Mouse (Mus musculus): ENCODE results near the gene Notch1.
A peak's percentile ranks its signal among the peaks of the same experiment; 100 is the strongest.

Gene Notch1

GRCm38 (mm10) chr2:26516275-26516674, at the start of gene Notch1:
Gene Notch1, minus strand, starts transcription at chr2:26516663.
- DNase-seq (ENCODE audit: low spot score in 2 of 2), result peak in 1 of 2 experiments; percentile 36

GRCm38 (mm10) chr2:26566221-26566620, 49.8 kb upstream of the Notch1 start:
- DNase-seq (ENCODE audit: low spot score in 2 of 2), result peak in 1 of 2 experiments; percentile 49

GRCm38 (mm10) chr2:26561351-26562016, 45.0 kb upstream of the Notch1 start:
- DNase-seq (ENCODE audit: low spot score in 2 of 2), result no peak

- no peak for DNase-seq (ENCODE audit: low spot score in 2 of 2)
Measured at GRCm38 (mm10) chr2:26560506-26560905, 44.0 kb upstream of the Notch1 start.

GRCm38 (mm10) chr2:26556535-26556993, 40.1 kb upstream of the Notch1 start:
- no peak for DNase-seq (ENCODE audit: low spot score in 2 of 2)

- no peak for DNase-seq (ENCODE audit: low spot score in 2 of 2)
Measured at GRCm38 (mm10) chr2:26555076-26555475, 38.6 kb upstream of the Notch1 start.

- DNase-seq (ENCODE audit: low spot score in 2 of 2), result no peak
Measured at GRCm38 (mm10) chr2:26553904-26554303, 37.4 kb upstream of the Notch1 start.

GRCm38 (mm10) chr2:26552066-26552465, 35.6 kb upstream of the Notch1 start:
- DNase-seq (ENCODE audit: low spot score in 2 of 2), result no peak

- DNase-seq (ENCODE audit: low spot score in 2 of 2), result no peak
Measured at GRCm38 (mm10) chr2:26551446-26551845, 35.0 kb upstream of the Notch1 start.

- no peak for DNase-seq (ENCODE audit: low spot score in 2 of 2)
Measured at GRCm38 (mm10) chr2:26550777-26551176, 34.3 kb upstream of the Notch1 start.

GRCm38 (mm10) chr2:26550205-26550604, 33.7 kb upstream of the Notch1 start:
- no peak for DNase-seq (ENCODE audit: low spot score in 2 of 2)

GRCm38 (mm10) chr2:26549801-26550200, 33.3 kb upstream of the Notch1 start:
- no peak for DNase-seq (ENCODE audit: low spot score in 2 of 2)

- no peak for DNase-seq (ENCODE audit: low spot score in 2 of 2)
Measured at GRCm38 (mm10) chr2:26547481-26547880, 31.0 kb upstream of the Notch1 start.

- no peak for DNase-seq (ENCODE audit: low spot score in 2 of 2)
Measured at GRCm38 (mm10) chr2:26544265-26544664, 27.8 kb upstream of the Notch1 start.

GRCm38 (mm10) chr2:26543768-26544167, 27.3 kb upstream of the Notch1 start:
- no peak for DNase-seq (ENCODE audit: low spot score in 2 of 2)

- no peak for DNase-seq (ENCODE audit: low spot score in 2 of 2)
Measured at GRCm38 (mm10) chr2:26543155-26543554, 26.7 kb upstream of the Notch1 start.

GRCm38 (mm10) chr2:26541258-26541910, 24.9 kb upstream of the Notch1 start:
- DNase-seq (ENCODE audit: low spot score in 2 of 2), result no peak

- DNase-seq (ENCODE audit: low spot score in 2 of 2), result no peak
Measured at GRCm38 (mm10) chr2:26540721-26541120, 24.3 kb upstream of the Notch1 start.

- no peak for DNase-seq (ENCODE audit: low spot score in 2 of 2)
Measured at GRCm38 (mm10) chr2:26539516-26539915, 23.1 kb upstream of the Notch1 start.

- DNase-seq (ENCODE audit: low spot score in 2 of 2), result peak in 1 of 2 experiments; percentile 37
Measured at GRCm38 (mm10) chr2:26535517-26536045, 19.1 kb upstream of the Notch1 start.

- DNase-seq (ENCODE audit: low spot score in 2 of 2), result peak in 1 of 2 experiments; percentile 67
Measured at GRCm38 (mm10) chr2:26534616-26535015, 18.2 kb upstream of the Notch1 start.

- DNase-seq (ENCODE audit: low spot score in 2 of 2), result no peak
Measured at GRCm38 (mm10) chr2:26534161-26534560, 17.7 kb upstream of the Notch1 start.

GRCm38 (mm10) chr2:26533249-26533648, 16.8 kb upstream of the Notch1 start:
- DNase-seq (ENCODE audit: low spot score in 2 of 2), result peak in 1 of 2 experiments; percentile 60

All from cerebellum, postnatal 4 days (tissue).